Mouse (Mus musculus): ENCODE data around the gene Zfp454.

GRCm38 (mm10) chr11:50841023-50841735, 46.3 kb downstream of the Zfp454 start, which contains the start of gene Zfp879:
- TF ChIP-seq GATA1 (IDR thresholded peaks at IDR 0.05; ENCODE audit: borderline replicate concordance, low read length) (no peak), FLI1 (IDR thresholded peaks at IDR 0.05; ENCODE audit: low read length) (no peak)
